Mouse (Mus musculus) embryonic facial prominence, embryonic 10.5 days (tissue): ENCODE results near the gene Gpr160. TPM values are rescaled to one million over a fixed set of nuclear protein-coding genes. Genes with fewer than 3 reads are reported as not detected.

Experiments used
- DNase-seq: peaks from one replicate; pipeline ENCODE4 v3.0.0-alpha.2; 2017; ENCODE audit warnings: low spot score
- H3K27ac ChIP-seq: fragments of 300-500 bp; sonication (generic); replicated peaks from 2 replicates; pipeline ENCODE4 v1.5.1; 2016; ENCODE audit warnings: mild to moderate bottlenecking
- H3K27me3 ChIP-seq: fragments of 300-500 bp; sonication (generic); replicated peaks from 2 replicates; pipeline ENCODE4 v1.6.1; 2016; ENCODE audit warnings: low read depth, mild to moderate bottlenecking; ENCODE audit not compliant: poor library complexity, severe bottlenecking
- H3K36me3 ChIP-seq: fragments of 300-500 bp; sonication (generic); replicated peaks from 2 replicates; pipeline ENCODE4 v1.6.1; 2016; ENCODE audit warnings: mild to moderate bottlenecking, moderate library complexity
- H3K4me1 ChIP-seq: fragments of 300-500 bp; sonication (generic); 2 replicates; pipeline ENCODE4 v1.6.1; 2016
- H3K4me3 ChIP-seq: fragments of 300-500 bp; sonication (generic); 2 replicates; pipeline ENCODE4 v1.5.1; 2016; ENCODE audit warnings: mild to moderate bottlenecking, moderate library complexity
- H3K9me3 ChIP-seq: fragments of 300-500 bp; sonication (generic); 2 replicates; pipeline ENCODE4 v1.6.1; 2016; ENCODE audit warnings: mild to moderate bottlenecking
- WGBS: fragments of 180-500 bp; shearing (Covaris S2); methylation state at CpG from one replicate; pipeline ENCODE4 v1.1.7; 2016; 5-methylcytosine and 5-hydroxymethylcytosine counted together
- polyA plus RNA-seq: library from polyadenylated mRNA; unstranded; fragments of >200 nt; fragmentation: Nextera tagmentation; extraction: Ambion mirVana; gene quantifications from 2 replicates; pipeline ENCODE4 v1.2.1, GENCODE M21; 2016

Gpr160 gene
- polyA plus RNA-seq, 1 experiment from 2014 or later = 1.6 TPM

- no peak for DNase-seq
- H3K9me3 ChIP-seq = no peaks in the 10 kb centered on the region
- no peak overlapping the region for H3K27ac ChIP-seq
- H3K4me1 ChIP-seq = peaks cover 7% of the 10 kb centered on the region
- WGBS = 78% methylated on average over 4 of the region's 4 CpGs
- H3K27me3 ChIP-seq = peaks cover 21% of the 10 kb centered on the region
- H3K4me3 ChIP-seq = no peak overlapping the region
- no peaks in the 10 kb centered on the region for H3K36me3 ChIP-seq
Observed at GRCm38 (mm10) chr3:30860705-30861104, 5.0 kb downstream of the Gpr160 start.

DNA sequence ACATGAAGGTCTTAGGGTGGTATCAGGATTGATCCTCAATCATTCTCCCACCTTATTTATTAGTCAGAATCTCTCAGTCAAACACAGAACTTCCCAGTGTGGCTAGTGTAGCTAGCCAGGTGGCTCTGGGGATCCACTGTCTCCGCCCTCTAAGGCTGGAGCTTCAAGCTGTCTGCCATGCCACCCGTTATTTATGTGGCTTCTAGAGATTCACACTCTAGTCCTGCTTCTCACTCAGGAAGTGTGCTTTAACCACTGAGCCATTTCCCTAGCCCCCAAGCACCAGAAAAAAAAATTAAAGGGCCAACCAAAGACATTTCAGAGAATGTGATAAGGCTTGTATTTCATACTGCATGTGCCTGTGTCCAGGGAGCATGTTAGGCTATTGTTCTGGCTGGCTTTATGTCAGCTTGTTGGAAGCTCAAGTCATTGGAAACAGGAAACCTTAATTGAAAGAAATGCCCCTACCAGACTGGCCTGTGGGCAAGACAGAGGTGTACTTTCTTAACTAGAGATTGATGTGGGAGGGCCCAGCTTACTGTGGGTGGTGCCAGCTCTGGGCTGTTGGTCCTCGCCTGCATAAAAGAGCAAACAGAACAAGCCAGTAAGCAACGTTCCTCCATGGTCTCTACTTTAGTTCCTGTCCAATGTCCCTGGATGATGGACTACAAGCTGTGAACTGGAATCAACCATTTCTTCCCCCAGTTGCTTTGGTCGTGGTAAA, 8.1 kb downstream of the Gpr160 start:
- no peak overlapping the region for H3K27ac ChIP-seq
- H3K36me3 ChIP-seq = no peaks in the 10 kb centered on the region
- WGBS = 72% methylated on average over 5 of the region's 5 CpGs
- no peak for DNase-seq
- no peaks in the 10 kb centered on the region for H3K4me1 ChIP-seq
- no peaks in the 10 kb centered on the region for H3K9me3 ChIP-seq
- no peaks in the 10 kb centered on the region for H3K27me3 ChIP-seq
- no peak overlapping the region for H3K4me3 ChIP-seq

GRCm38 (mm10) chr3:30864640-30865039, 8.9 kb downstream of the Gpr160 start:
- no peaks in the 10 kb centered on the region for H3K9me3 ChIP-seq
- no peak overlapping the region for H3K27ac ChIP-seq
- WGBS = 84% methylated on average over 1 of the region's 1 CpGs
- no peak overlapping the region for H3K4me3 ChIP-seq
- no peak for DNase-seq
- H3K4me1 ChIP-seq = no peaks in the 10 kb centered on the region
- no peaks in the 10 kb centered on the region for H3K27me3 ChIP-seq
- no peaks in the 10 kb centered on the region for H3K36me3 ChIP-seq

- H3K27me3 ChIP-seq = no peaks in the 10 kb centered on the region
- WGBS = 83% methylated on average over 5 of the region's 5 CpGs
- no peak overlapping the region for H3K4me3 ChIP-seq
- H3K9me3 ChIP-seq = no peaks in the 10 kb centered on the region
- no peak for DNase-seq
- no peaks in the 10 kb centered on the region for H3K4me1 ChIP-seq
- H3K36me3 ChIP-seq = no peaks in the 10 kb centered on the region
- H3K27ac ChIP-seq = no peak overlapping the region
Observed at GRCm38 (mm10) chr3:30868176-30868575, 12.4 kb downstream of the Gpr160 start.

DNA sequence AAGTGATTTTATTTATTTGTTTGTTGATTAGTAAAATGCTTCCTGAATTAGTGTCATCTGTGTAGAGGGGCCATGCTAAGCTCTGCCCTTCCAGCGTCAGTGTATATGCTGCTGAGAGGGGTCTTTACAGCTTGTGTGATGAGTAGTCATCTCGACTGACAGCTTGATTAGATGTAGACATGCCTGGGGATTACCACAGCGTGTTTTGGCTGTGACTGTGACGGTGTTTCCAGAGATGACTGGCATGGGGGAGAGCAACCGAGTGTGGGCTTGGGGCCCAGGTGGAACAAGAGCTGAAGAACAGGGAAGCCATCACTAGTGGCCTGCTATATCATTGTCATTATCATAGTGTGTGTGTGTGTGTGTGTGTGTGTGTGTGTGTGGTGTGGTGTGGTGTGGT, 12.9 kb downstream of the Gpr160 start:
- Histone ChIP-seq H3K27me3 (no peaks in the 10 kb centered on the region), H3K4me1 (no peaks in the 10 kb centered on the region), H3K9me3 (no peaks in the 10 kb centered on the region), H3K27ac (no peak overlapping the region), H3K4me3 (no peak overlapping the region), H3K36me3 (no peaks in the 10 kb centered on the region)
- no peak for DNase-seq
- 74% methylated on average over 5 of the region's 5 CpGs for WGBS

GRCm38 (mm10) chr3:30869995-30870394, 14.2 kb downstream of the Gpr160 start:
- Histone ChIP-seq H3K9me3 (no peaks in the 10 kb centered on the region), H3K27me3 (no peaks in the 10 kb centered on the region), H3K36me3 (no peaks in the 10 kb centered on the region), H3K27ac (no peak overlapping the region), H3K4me1 (no peaks in the 10 kb centered on the region), H3K4me3 (no peak overlapping the region)
- DNase-seq = no peak
- 95% methylated on average over 1 of the region's 1 CpGs for WGBS

DNA sequence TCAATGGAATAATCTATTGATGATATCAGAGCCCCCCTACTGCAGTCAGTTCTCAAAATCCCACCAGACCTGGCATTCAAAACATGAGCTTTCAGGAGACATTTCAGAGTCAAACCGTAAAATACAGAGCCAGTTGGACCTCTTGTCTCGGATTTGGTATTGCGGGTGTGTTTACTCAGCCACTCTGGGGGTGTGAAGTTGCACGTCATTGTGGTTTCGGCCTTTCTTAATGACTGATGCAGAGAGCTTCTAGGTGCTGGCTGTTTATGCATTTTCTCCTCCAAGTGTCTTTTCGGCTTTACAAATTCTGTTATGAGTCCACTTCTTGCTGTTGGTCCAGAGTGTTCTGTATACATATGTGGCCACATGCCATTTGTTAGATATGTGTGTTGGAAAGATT, 21.0 kb downstream of the Gpr160 start:
- no peaks in the 10 kb centered on the region for H3K36me3 ChIP-seq
- 87% methylated on average over 6 of the region's 6 CpGs for WGBS
- no peak for DNase-seq
- H3K27me3 ChIP-seq = no peaks in the 10 kb centered on the region
- H3K9me3 ChIP-seq = no peaks in the 10 kb centered on the region
- no peak overlapping the region for H3K27ac ChIP-seq
- H3K4me1 ChIP-seq = no peaks in the 10 kb centered on the region
- H3K4me3 ChIP-seq = no peak overlapping the region

GRCm38 (mm10) chr3:30887449-30887848, 31.7 kb downstream of the Gpr160 start:
- Histone ChIP-seq H3K4me1 (no peaks in the 10 kb centered on the region), H3K27me3 (no peaks in the 10 kb centered on the region), H3K4me3 (no peak overlapping the region), H3K36me3 (no peaks in the 10 kb centered on the region), H3K9me3 (peaks cover 2% of the 10 kb centered on the region; the same call in 1 of the 2 replicates), H3K27ac (no peak overlapping the region)
- DNase-seq = no peak
- 89% methylated on average over 3 of the region's 3 CpGs for WGBS

GRCm38 (mm10) chr3:30889014-30889413, 33.3 kb downstream of the Gpr160 start:
- Histone ChIP-seq H3K4me1 (no peaks in the 10 kb centered on the region), H3K27ac (no peak overlapping the region), H3K4me3 (no peak overlapping the region), H3K27me3 (no peaks in the 10 kb centered on the region), H3K36me3 (no peaks in the 10 kb centered on the region; the same call in 1 of the 2 replicates), H3K9me3 (peaks cover 2% of the 10 kb centered on the region; the same call in 1 of the 2 replicates)
- WGBS = 35% methylated on average over 1 of the region's 1 CpGs
- DNase-seq = no peak

DNA sequence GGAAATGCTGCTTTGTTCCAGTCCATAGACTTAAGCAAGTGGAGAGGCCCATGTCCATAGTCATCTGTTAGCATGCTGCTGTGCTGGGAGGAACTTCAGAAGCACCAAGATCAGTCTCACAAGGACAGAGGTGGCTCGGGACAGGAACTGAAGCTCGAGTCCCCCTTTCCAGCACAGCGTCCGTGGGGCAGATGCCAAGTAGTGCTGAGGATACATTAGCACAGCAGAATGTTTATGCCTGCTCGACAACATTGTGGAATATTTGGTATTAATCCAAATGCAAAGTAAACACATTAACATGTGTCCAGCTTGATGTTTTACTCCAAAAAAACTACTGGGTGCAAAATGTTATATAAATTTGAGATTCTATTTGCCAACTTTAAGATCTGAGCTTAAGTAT, 41.0 kb downstream of the Gpr160 start:
- no peak for DNase-seq
- Histone ChIP-seq H3K9me3 (no peaks in the 10 kb centered on the region), H3K36me3 (peaks cover 44% of the 10 kb centered on the region), H3K27me3 (no peaks in the 10 kb centered on the region), H3K27ac (no peak overlapping the region), H3K4me1 (no peaks in the 10 kb centered on the region), H3K4me3 (no peak overlapping the region)
- 88% methylated on average over 5 of the region's 5 CpGs for WGBS

DNA sequence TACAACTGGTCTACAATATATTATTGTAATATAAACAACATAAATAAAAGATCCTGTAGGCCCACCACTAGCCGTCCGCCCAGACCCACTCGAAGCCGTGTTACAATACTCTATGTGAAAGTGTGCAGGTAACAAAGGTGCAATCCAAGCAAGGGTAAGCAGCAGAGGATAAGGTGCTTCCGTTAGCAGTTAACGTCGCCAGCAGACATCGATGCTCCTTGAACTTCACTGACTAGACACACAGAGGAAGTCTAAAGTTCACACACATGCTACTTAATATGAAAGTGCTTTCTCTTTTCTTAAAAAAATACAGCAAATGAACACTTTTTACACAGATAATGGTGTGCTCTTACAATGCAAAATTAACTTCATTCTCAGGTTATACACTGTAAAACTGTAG, 43.7 kb downstream of the Gpr160 start:
- 95% methylated on average over 8 of the region's 8 CpGs for WGBS
- peaks cover 60% of the 10 kb centered on the region for H3K36me3 ChIP-seq
- H3K27me3 ChIP-seq = no peaks in the 10 kb centered on the region

GRCm38 (mm10) chr3:30904658-30905057, 48.9 kb downstream of the Gpr160 start:
- peaks cover 74% of the 10 kb centered on the region for H3K36me3 ChIP-seq
- DNase-seq = no peak
- no peak overlapping the region for H3K27ac ChIP-seq
- no peak overlapping the region for H3K4me3 ChIP-seq
- H3K27me3 ChIP-seq = no peaks in the 10 kb centered on the region
- no peaks in the 10 kb centered on the region for H3K4me1 ChIP-seq
- WGBS = 82% methylated on average over 1 of the region's 1 CpGs
- H3K9me3 ChIP-seq = no peaks in the 10 kb centered on the region

More for the DNA sequence above, 43.7 kb downstream of the Gpr160 start:
- no peak for DNase-seq
- Histone ChIP-seq H3K27ac (no peak overlapping the region), H3K4me1 (no peaks in the 10 kb centered on the region), H3K4me3 (no peak overlapping the region), H3K9me3 (no peaks in the 10 kb centered on the region)

DNA sequence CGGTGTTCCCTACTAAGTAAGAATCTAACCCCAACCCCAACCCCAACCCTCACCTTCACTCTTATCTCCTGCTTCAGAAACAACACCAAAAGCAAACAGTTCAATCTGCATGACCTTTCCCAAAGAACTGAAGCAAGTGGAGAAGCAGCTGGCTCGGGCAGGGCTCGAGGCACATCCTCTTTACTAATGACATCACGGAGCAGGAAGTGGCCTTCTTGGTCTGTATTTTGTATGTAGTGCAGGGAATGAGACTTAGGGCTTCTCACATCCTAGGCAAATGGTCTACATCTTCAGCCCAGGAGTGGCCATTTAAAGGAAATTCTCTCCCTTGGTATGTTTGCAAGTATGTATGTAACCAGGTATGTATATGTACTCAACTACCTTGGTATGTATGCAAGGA, 61.4 kb downstream of the Gpr160 start:
- H3K36me3 ChIP-seq = peaks cover 84% of the 10 kb centered on the region
- DNase-seq = no peak

More for the DNA sequence above, 61.4 kb downstream of the Gpr160 start:
- H3K4me1 ChIP-seq = peaks cover under 1% of the 10 kb centered on the region; the same call in 1 of the 2 replicates
- no peak overlapping the region for H3K27ac ChIP-seq
- peaks cover 3% of the 10 kb centered on the region; the same call in 1 of the 2 replicates for H3K9me3 ChIP-seq
- no peak overlapping the region for H3K4me3 ChIP-seq
- 77% methylated on average over 4 of the region's 4 CpGs for WGBS
- no peaks in the 10 kb centered on the region for H3K27me3 ChIP-seq
